Mouse (Mus musculus): Measurements from ENCODE around the gene Lonrf3. TPM values are rescaled to one million over a fixed set of nuclear protein-coding genes. Genes with fewer than 3 reads are reported as not detected.

The Lonrf3 gene
- 0.44 and 0.46 TPM in 2 replicates for polyA plus RNA-seq (2015; fragmentation: Nextera tagmentation; extraction: Ambion mirVana)

DNA sequence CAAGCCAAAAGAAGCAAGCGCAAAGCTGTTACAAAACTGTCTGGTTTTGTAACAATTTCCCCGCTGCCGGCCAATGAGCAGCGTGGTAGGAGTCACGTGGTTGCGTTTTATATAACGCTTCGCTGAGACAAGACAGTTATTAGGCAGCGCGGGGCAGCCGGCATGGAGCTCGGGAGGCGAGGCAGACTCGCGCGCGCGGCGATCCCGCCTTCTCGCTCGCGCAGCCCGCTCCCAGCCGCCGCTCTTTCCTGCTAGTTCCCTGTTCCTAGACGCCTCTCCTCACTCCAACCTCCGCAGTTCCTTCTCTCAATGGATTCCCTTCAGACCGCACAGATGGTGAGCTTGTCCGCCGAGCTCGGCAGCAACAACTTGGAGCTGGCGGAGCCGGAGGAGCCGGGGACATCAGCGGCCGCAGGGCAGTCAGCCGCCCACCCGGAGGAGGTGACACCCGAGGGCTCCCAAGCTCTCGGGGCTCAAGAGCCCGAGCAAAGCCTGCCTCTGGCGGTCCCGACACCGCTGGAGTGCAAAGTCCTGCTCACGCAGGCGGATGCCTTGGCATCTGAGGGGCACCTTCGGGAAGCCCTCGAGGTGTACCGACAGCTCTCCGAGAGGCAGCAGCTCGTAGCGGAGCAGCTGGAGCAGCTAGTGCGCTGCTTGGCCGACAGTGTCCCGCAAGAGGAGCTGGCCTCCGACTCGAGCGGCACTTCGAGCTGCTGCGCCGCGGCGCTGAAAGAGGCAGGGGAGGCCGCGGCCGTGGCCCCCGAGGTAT, at the start of gene Lonrf3:
Gene Lonrf3, plus strand, starts transcription at position 83 of the 769 bp plus-strand sequence.
- 16% methylated on average over 68 of the region's 68 CpGs for WGBS (ENCODE audit: insufficient replicate concordance)
- H3K9ac ChIP-seq, result 0 out of 2 replicates have a peak within 1 kb of the TSS, but pooled peaks have one; percentile 36

DNA sequence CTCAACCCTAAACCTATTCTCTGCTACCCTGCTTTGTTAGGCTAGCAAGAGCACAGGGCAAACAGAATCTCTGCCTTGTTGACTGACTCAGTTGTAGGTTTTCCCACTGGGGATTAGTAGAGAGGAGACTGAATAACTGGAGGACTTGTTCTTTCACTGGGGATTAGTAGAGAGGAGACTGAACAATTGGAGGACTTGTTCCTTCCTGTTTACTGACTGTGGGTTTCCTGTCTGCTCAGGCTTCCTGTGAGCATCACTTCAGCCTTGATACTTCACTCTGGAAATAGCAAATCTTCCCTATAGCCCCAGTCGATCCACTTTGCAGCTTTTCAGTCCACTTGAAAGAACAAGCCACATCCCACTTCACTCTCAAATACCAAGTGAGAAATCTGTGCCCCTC, 49.4 kb upstream of the Lonrf3 start:
- no peak for DNase-seq
- Histone ChIP-seq H3K27ac (no peak overlapping the region), H3K4me1 (replicated peaks) (no peaks in the 10 kb centered on the region), H3K36me3 (no peaks in the 10 kb centered on the region), H3K4me3 (replicated peaks) (no peak overlapping the region), H3K9ac (no peak overlapping the region), H3K4me2 (no peak overlapping the region), H3K9me3 (replicated peaks) (no peaks in the 10 kb centered on the region), H3K27me3 (no peaks in the 10 kb centered on the region)
- 10% methylated on average over 1 of the region's 1 CpGs for WGBS (ENCODE audit: insufficient replicate concordance)
- no peak for ATAC-seq (ENCODE audit: low read depth)

More for the DNA sequence above, at the start of gene Lonrf3:
- DNase-seq, result peak; percentile 1
- ATAC-seq (ENCODE audit: low read depth), result peak; percentile 32; the same call in 1 of the 2 replicates
- peaks cover 50% of the 10 kb centered on the region for H3K27me3 ChIP-seq
- H3K4me1 ChIP-seq (replicated peaks), result no peaks in the 10 kb centered on the region
- peak within 1 kb of the TSS; percentile 51 for H3K4me2 ChIP-seq
- H3K9me3 ChIP-seq (replicated peaks), result no peaks in the 10 kb centered on the region
- H3K36me3 ChIP-seq, result no peaks in the 10 kb centered on the region
- no peak within 1 kb of the TSS for H3K27ac ChIP-seq
- H3K4me3 ChIP-seq (replicated peaks), result peak within 1 kb of the TSS; percentile 49

DNA sequence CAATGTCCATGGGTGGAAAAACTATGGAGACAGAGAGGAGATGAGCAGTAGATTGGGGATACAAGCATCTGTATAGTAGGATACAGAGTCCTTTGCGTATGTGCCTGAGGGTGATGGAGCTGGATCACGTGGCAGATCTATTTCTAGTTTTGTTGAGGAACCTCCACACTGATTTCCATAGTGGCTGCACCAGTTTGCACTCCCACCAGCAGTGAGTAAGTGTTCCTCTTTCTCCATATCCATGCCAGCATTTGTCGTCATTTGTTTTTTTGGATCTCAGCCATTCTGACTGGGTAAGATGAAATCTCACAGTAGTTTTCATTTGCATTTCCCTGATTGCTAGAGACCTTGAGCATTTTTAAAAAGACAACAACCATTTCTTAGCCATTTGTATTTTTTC, 16.7 kb upstream of the Lonrf3 start:
- Histone ChIP-seq H3K36me3 (no peaks in the 10 kb centered on the region), H3K9me3 (replicated peaks) (no peaks in the 10 kb centered on the region), H3K4me3 (replicated peaks) (no peak overlapping the region), H3K27me3 (no peaks in the 10 kb centered on the region), H3K9ac (no peak overlapping the region), H3K4me2 (no peak overlapping the region), H3K27ac (no peak overlapping the region), H3K4me1 (replicated peaks) (no peaks in the 10 kb centered on the region)
- no peak for ATAC-seq (ENCODE audit: low read depth)
- DNase-seq, result no peak
- 53% methylated on average over 3 of the region's 3 CpGs for WGBS (ENCODE audit: insufficient replicate concordance)

DNA sequence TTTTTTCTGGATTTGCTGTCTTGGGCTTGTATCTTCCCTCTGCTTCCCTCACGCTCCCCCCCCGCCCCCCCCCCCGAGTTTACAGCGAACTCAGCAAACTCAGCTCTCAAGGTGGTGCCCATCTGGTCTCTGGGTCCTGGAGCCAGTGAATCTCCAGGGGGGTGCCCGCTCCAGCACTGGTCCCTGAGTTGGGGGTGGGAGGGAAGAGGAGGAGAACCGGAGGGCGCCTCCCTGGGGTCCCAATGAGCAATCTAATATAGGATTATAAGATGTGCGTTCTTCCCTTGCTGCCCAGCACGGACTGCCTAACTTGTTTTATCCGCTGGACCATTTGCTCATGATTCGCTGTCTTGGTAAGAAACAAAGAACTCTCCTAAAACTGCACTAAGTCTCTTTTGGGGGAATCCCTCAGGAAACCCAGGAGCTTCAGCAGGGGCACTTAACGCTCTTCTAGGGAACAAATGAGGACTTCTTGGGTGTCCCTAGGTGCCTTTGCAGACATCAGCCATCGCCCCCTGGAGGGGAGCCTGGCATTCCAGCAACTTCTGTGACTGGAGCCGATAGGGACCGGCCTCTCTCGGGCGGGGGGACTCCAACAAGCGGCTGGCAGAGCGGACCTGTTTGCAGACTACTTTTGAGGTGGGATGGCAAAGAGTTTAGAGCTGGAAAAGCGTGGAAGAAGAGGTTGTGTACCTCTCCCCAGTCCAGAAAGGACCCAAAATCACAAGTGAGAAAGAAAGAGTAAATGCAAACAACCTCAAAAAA, 480 bp upstream of the Lonrf3 start:
- Histone ChIP-seq H3K9ac (no peak overlapping the region), H3K27ac (no peak overlapping the region), H3K4me3 (replicated peaks) (no peak overlapping the region; the same call in 1 of the 2 replicates), H3K27me3 (peaks cover 50% of the 10 kb centered on the region), H3K4me2 (peak overlapping the region; percentile 51), H3K4me1 (replicated peaks) (no peaks in the 10 kb centered on the region), H3K36me3 (no peaks in the 10 kb centered on the region), H3K9me3 (replicated peaks) (no peaks in the 10 kb centered on the region)
- ATAC-seq (ENCODE audit: low read depth) (no peak), DNase-seq (no peak)
- WGBS (ENCODE audit: insufficient replicate concordance), result 20% methylated on average over 16 of the region's 20 CpGs

DNA sequence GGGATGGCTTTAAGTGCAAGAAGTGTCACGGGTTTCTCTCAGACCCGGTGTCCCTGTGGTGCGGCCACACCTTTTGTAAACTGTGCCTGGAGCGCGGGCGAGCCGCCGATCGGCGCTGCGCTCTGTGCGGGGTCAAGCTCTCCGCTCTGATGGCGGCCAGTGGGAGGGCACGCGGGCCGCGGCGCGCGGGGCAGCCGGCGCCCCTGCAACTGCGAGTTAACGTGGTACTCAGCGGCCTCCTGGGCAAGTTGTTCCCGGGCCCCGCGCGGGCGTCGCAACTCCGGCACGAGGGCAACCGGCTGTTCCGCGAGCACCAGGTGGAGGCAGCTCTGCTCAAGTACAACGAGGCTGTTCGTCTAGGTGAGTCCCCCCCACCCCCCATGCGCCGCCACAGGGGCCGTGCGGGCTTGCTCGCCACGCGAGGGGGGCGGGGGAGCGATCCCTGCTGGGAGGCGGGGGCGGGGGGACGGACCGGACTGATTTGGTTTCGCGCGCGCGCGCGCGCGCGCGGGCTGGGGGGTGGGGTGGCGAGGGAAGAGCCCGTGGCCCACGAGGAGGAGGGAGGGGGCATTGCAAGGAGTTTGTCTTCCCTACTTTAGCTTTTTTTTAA, 992 bp downstream of the Lonrf3 start:
- H3K9me3 ChIP-seq (replicated peaks), result no peaks in the 10 kb centered on the region
- ATAC-seq (ENCODE audit: low read depth) (0 out of 2 replicates have a peak, but pooled peaks have one; percentile 21), DNase-seq (no peak)
- H3K27me3 ChIP-seq, result peaks cover 50% of the 10 kb centered on the region
- peak overlapping the region; percentile 51 for H3K4me2 ChIP-seq
- 0 out of 2 replicates have a peak overlapping the region, but pooled peaks have one; percentile 36 for H3K9ac ChIP-seq
- no peak overlapping the region for H3K27ac ChIP-seq
- no peaks in the 10 kb centered on the region for H3K36me3 ChIP-seq
- H3K4me1 ChIP-seq (replicated peaks), result no peaks in the 10 kb centered on the region
- WGBS (ENCODE audit: insufficient replicate concordance), result 20% methylated on average over 58 of the region's 66 CpGs
- peak overlapping the region; percentile 49 for H3K4me3 ChIP-seq (replicated peaks)

DNA sequence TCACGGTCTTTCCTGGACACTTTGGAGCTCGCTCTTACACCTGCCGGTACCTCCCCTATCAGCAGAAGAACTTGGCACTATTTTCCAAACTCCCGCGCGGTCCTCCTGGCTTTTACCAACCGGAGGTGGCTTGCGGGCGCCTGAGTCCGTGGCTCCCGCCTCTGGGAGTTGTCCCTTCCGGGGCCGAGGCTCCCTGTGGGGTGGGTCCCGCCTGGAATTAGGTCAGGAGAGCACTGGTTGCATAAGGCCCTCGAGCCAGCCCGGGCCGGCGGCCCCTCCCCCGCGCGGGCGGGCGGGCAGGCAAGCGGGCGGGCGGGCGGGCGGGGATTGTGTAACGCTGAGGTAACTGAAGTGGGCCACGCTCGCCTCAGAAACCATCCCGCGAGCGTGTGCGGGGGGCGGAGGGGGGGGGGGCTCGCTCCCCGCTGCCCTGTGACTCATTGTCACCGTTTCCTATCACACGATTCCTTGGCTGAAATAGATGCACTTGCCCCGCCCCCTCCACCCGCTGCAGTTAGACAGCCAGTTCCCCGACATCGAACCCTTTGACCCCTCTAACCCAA, 1.8 kb downstream of the Lonrf3 start:
- no peak overlapping the region for H3K9ac ChIP-seq

DNA sequence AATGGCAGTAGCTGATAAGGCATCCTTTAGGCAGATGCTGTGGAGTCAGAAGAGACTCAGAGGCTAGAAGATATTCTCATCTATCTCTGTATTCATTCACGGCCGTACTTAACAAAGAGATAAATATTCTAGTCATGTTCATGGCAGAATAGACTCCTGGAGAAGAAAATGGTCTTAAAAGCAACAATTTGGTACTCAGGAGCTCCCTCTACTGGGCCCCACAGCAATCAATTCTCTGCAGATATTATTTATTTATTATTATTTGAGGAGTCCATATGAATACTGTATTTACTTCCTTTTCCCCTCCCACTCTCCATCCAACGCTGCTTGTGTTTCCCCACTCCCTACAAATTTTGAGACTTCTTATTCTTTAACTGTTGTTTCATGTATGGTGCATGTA, 24.3 kb downstream of the Lonrf3 start:
- Histone ChIP-seq H3K4me1 (replicated peaks) (no peaks in the 10 kb centered on the region), H3K27ac (no peak overlapping the region), H3K9ac (no peak overlapping the region), H3K4me2 (no peak overlapping the region), H3K4me3 (replicated peaks) (no peak overlapping the region), H3K27me3 (no peaks in the 10 kb centered on the region), H3K9me3 (replicated peaks) (no peaks in the 10 kb centered on the region), H3K36me3 (no peaks in the 10 kb centered on the region)
- WGBS (ENCODE audit: insufficient replicate concordance), result 46% methylated on average over 3 of the region's 3 CpGs
- DNase-seq, result no peak
- no peak for ATAC-seq (ENCODE audit: low read depth)

More for the DNA sequence above, 1.8 kb downstream of the Lonrf3 start:
- WGBS (ENCODE audit: insufficient replicate concordance), result 16% methylated on average over 30 of the region's 44 CpGs
- ATAC-seq (ENCODE audit: low read depth) (peak; percentile 76), DNase-seq (peak; percentile 1)
- peak overlapping the region; percentile 51 for H3K4me2 ChIP-seq
- peak overlapping the region; percentile 49 for H3K4me3 ChIP-seq (replicated peaks)
- H3K27me3 ChIP-seq, result peaks cover 50% of the 10 kb centered on the region
- H3K36me3 ChIP-seq, result no peaks in the 10 kb centered on the region
- H3K27ac ChIP-seq, result no peak overlapping the region
- no peaks in the 10 kb centered on the region for H3K9me3 ChIP-seq (replicated peaks)
- H3K4me1 ChIP-seq (replicated peaks), result no peaks in the 10 kb centered on the region

DNA sequence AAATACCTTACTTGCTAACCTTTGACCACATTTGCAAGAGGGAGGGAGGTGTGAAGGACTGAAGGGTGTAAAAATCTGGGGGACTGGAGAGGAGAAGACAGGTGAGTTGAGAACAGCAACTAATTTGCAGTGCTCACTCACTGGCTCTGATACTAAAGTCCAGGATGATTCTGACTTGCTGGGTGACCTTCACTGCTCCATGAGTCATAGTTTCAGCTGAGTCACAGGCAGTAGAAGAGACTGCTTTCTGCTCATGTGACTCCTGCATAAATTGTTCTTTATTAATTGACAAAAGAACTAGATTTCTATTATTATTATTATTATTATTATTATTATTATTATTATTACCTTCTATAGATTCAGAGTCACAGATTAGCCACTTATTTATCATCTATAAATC, 57.2 kb downstream of the Lonrf3 start:
- H3K9me3 ChIP-seq (replicated peaks), result no peaks in the 10 kb centered on the region
- no peaks in the 10 kb centered on the region for H3K36me3 ChIP-seq
- no peaks in the 10 kb centered on the region for H3K4me1 ChIP-seq (replicated peaks)
- H3K9ac ChIP-seq, result no peak overlapping the region
- no peak overlapping the region for H3K4me3 ChIP-seq (replicated peaks)
- ATAC-seq (ENCODE audit: low read depth), result no peak
- no peak for DNase-seq
- H3K27me3 ChIP-seq, result no peaks in the 10 kb centered on the region
- H3K4me2 ChIP-seq, result no peak overlapping the region
- no peak overlapping the region for H3K27ac ChIP-seq

DNA sequence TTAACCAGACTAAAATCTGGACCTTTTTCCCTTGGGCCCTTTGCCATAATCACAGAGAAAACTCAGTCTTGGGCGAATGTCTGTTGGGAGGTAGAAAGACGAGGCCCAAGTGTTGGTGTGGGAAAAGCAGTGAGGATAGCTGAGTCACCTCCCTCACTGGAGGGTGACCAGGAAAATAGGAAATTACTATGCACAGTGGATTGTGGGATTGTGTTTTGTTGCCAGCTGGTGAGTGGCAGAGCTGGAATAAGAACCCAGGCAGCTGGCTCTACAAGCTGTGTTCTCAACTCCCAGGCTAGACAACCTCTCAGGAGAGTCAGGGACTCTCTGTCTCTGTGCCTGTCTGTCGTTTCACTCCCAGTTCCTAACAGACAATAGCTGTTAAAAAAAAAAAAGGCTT, 61.8 kb downstream of the Lonrf3 start:
- Histone ChIP-seq H3K27ac (no peak overlapping the region), H3K36me3 (no peaks in the 10 kb centered on the region), H3K9me3 (replicated peaks) (no peaks in the 10 kb centered on the region), H3K4me3 (replicated peaks) (no peak overlapping the region), H3K4me2 (no peak overlapping the region), H3K9ac (no peak overlapping the region), H3K27me3 (no peaks in the 10 kb centered on the region), H3K4me1 (replicated peaks) (no peaks in the 10 kb centered on the region)
- ATAC-seq (ENCODE audit: low read depth) (no peak), DNase-seq (no peak)
- WGBS (ENCODE audit: insufficient replicate concordance), result 40% methylated on average over 3 of the region's 3 CpGs

DNA sequence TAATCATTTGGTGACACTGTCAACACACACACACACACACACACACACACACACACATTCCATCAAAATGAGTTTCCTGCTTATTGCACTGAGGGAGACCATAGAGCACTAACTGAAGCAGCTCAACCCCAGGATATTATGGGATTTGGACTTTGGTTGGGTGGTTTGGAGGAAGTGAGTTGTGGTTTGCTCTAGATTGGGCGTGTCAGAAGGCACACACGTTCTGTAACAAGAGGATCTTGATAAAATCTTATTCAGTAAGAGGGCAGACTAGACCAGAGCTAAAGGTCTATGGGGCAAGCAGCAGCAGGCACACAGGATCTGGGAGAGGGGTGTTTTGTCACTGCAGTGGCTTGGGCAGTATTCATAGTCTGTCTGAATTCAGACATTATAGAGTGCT, 62.4 kb downstream of the Lonrf3 start:
- Histone ChIP-seq H3K27me3 (no peaks in the 10 kb centered on the region), H3K36me3 (no peaks in the 10 kb centered on the region), H3K4me3 (replicated peaks) (no peak overlapping the region), H3K4me2 (no peak overlapping the region), H3K9me3 (replicated peaks) (no peaks in the 10 kb centered on the region), H3K27ac (no peak overlapping the region), H3K4me1 (replicated peaks) (no peaks in the 10 kb centered on the region), H3K9ac (no peak overlapping the region)
- ATAC-seq (ENCODE audit: low read depth) (no peak), DNase-seq (no peak)
- WGBS (ENCODE audit: insufficient replicate concordance), result 26% methylated on average over 2 of the region's 2 CpGs

DNA sequence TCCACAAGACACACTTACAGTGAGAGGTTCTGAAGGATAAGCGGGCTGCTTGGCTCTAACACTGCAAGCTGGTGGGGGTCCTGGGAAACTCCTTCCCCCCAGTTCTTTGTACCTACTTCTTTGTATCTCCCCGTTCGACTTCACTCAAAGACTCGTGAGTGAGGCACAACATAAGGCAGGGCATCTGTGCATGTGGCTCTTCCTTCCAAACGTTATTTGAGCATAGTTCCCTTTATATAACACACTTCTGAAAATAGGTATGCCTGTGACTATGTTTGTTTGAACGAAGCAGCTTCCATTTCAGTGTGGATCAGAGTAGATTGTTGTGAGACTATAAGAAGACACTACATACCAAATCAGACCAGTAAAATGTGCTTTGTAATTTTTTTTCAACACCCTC, 64.5 kb downstream of the Lonrf3 start:
- Histone ChIP-seq H3K27ac (no peak overlapping the region), H3K9ac (no peak overlapping the region), H3K9me3 (replicated peaks) (no peaks in the 10 kb centered on the region), H3K36me3 (no peaks in the 10 kb centered on the region), H3K4me1 (replicated peaks) (no peaks in the 10 kb centered on the region), H3K4me3 (replicated peaks) (no peak overlapping the region), H3K27me3 (no peaks in the 10 kb centered on the region), H3K4me2 (no peak overlapping the region)
- ATAC-seq (ENCODE audit: low read depth), result no peak
- DNase-seq, result no peak
- 61% methylated on average over 6 of the region's 6 CpGs for WGBS (ENCODE audit: insufficient replicate concordance)

Data from liver, embryonic 13.5 days (tissue).